Comparison of ENCODE assay signal across 14 mouse cellular contexts in genomic region chr11:100386586-100386985, GRCm38 (mm10). TPM values are rescaled to one million over a fixed set of nuclear protein-coding genes. Genes with fewer than 3 reads are reported as not detected.
DNase-seq lines count a peak whose midpoint lies in the region; ATAC-seq and TF ChIP-seq lines count a peak whose summit lies in the region.
"Had no signal": no experiment of that assay in that cellular context is flagged by ENCODE, and none has a peak within 500 bp of the region (broad histone marks: within the 10 kb centered on the region; RNA-seq: fewer than 3 reads in every experiment).

No protein-coding gene starts in this region.

- no peaks in the 10 kb centered on the region for H3K27me3 ChIP-seq in heart, adult 2 months (ENCODE audit: control insufficient read depth, insufficient read depth, low read length)
- no peaks in the 10 kb centered on the region for H3K27me3 ChIP-seq in embryonic facial prominence, embryonic 13.5 days
- no peaks in the 10 kb centered on the region for H3K27me3 ChIP-seq in kidney, postnatal 0 days (ENCODE audit: insufficient read depth, low read length)
- H3K27me3 ChIP-seq: forebrain, embryonic 13.5 days; neural tube, embryonic 13.5 days had no signal

- ATAC-seq in embryonic facial prominence, embryonic 13.5 days (ENCODE audit: insufficient number of reproducible peaks, insufficient read depth, low FRiP score, low TSS enrichment, low read depth), result no peak
- ATAC-seq in kidney, postnatal 0 days (replicated peaks; ENCODE audit: low FRiP score, low read depth), result peak; percentile 75
- ATAC-seq: forebrain, embryonic 13.5 days had no signal

- H3K9ac ChIP-seq in heart, adult 2 months (ENCODE audit: low read depth, low read length), result peak overlapping the region; percentile 15
- H3K9ac ChIP-seq in embryonic facial prominence, embryonic 13.5 days, result no peak overlapping the region
- H3K9ac ChIP-seq in kidney, postnatal 0 days (ENCODE audit: low read depth, low read length), result no peak overlapping the region
- H3K9ac ChIP-seq: forebrain, embryonic 13.5 days; neural tube, embryonic 13.5 days had no signal

- no peak for TF ChIP-seq CTCF in heart, adult 2 months (IDR thresholded peaks at IDR 0.05)
- no peak for TF ChIP-seq CTCF in kidney, postnatal 0 days (IDR thresholded peaks at IDR 0.05; ENCODE audit: low read depth)

- DNase-seq in heart, adult 2 months, result peak in 1 of 2 experiments; percentile 46
- no peak for DNase-seq in heart, postnatal 25 days (ENCODE audit: low spot score)
- DNase-seq in kidney, postnatal 0 days (ENCODE audit: low spot score), result no peak
- DNase-seq in lung, postnatal 36 days, result peak; percentile 81
- no peak for DNase-seq in layer of hippocampus, adult 11-12 months (ENCODE audit: low spot score)
- DNase-seq in thymus, postnatal 25 days, result no peak
- DNase-seq in right cerebral cortex, adult 2 months (ENCODE audit: low spot score in 2 of 2), result no peak
- DNase-seq: cerebellum, adult 18-20 months had no signal

- peaks cover 49% of the 10 kb centered on the region for H3K4me1 ChIP-seq in heart, adult 2 months (ENCODE audit: control insufficient read depth, insufficient read depth, low read length)
- peaks cover 40% of the 10 kb centered on the region for H3K4me1 ChIP-seq in embryonic facial prominence, embryonic 13.5 days
- H3K4me1 ChIP-seq in kidney, postnatal 0 days (replicated peaks; ENCODE audit: insufficient read depth, low read length), result peaks cover 42% of the 10 kb centered on the region

- H3K4me2 ChIP-seq in embryonic facial prominence, embryonic 13.5 days, result peak overlapping the region; percentile 4; the same call in 1 of the 2 replicates
- no peak overlapping the region for H3K4me2 ChIP-seq in kidney, postnatal 0 days (ENCODE audit: low read length)
- H3K4me2 ChIP-seq: forebrain, embryonic 13.5 days; neural tube, embryonic 13.5 days had no signal

- peaks cover 12% of the 10 kb centered on the region for H3K79me2 ChIP-seq in heart, adult 2 months (replicated peaks; ENCODE audit: control insufficient read depth, insufficient read depth, low read length)

- no peak for TF ChIP-seq POLR2A in heart, adult 2 months (IDR thresholded peaks at IDR 0.05; ENCODE audit: insufficient read depth, low read depth, low read length)

- TF ChIP-seq EP300 in heart, adult 2 months (IDR thresholded peaks at IDR 0.05; ENCODE audit: insufficient read depth, low read depth, low read length), result no peak; the same call in 1 of the 2 replicates

- intact Hi-C loops in heart, adult 2 months (cut with DNase I), result loop anchor here (1.0 to 2.0 kb wide), 2 partner anchors 10 to 18 kb away; no protein-coding TSS in a partner anchor
- intact Hi-C loops in heart, postnatal 25 days (cut with DNase I), result no loop called here

- no peaks in the 10 kb centered on the region for H3K9me3 ChIP-seq in embryonic facial prominence, embryonic 13.5 days
- no peaks in the 10 kb centered on the region for H3K9me3 ChIP-seq in kidney, postnatal 0 days (replicated peaks; ENCODE audit: low read length)
- H3K9me3 ChIP-seq: forebrain, embryonic 13.5 days; neural tube, embryonic 13.5 days had no signal

- 27% methylated on average over 5 of the region's 5 CpGs for whole genome bisulfite sequencing in heart, adult 2 months
- 40% methylated on average over 5 of the region's 5 CpGs for WGBS in embryonic facial prominence, embryonic 13.5 days
- 40% methylated on average over 5 of the region's 5 CpGs for WGBS in kidney, postnatal 0 days

- H3K27ac ChIP-seq in heart, adult 2 months, result peak overlapping the region; percentile 98
- H3K27ac ChIP-seq in embryonic facial prominence, embryonic 13.5 days, result peak overlapping the region; percentile 81
- H3K27ac ChIP-seq in kidney, postnatal 0 days, result peak overlapping the region; percentile 84
- H3K27ac ChIP-seq: forebrain, embryonic 13.5 days; neural tube, embryonic 13.5 days had no signal

- no peak overlapping the region for H3K4me3 ChIP-seq in heart, adult 2 months
- no peak overlapping the region for H3K4me3 ChIP-seq in embryonic facial prominence, embryonic 13.5 days
- H3K4me3 ChIP-seq in kidney, postnatal 0 days (replicated peaks; ENCODE audit: low read depth, low read length), result no peak overlapping the region
- H3K4me3 ChIP-seq: forebrain, embryonic 13.5 days; megakaryocyte, embryonic 14.5 days; neural tube, embryonic 13.5 days had no signal

- peaks cover 40% of the 10 kb centered on the region for H3K36me3 ChIP-seq in heart, adult 2 months (ENCODE audit: control insufficient read depth, insufficient read depth, low read length)
- H3K36me3 ChIP-seq in embryonic facial prominence, embryonic 13.5 days, result peaks cover 42% of the 10 kb centered on the region
- H3K36me3 ChIP-seq in kidney, postnatal 0 days (ENCODE audit: insufficient read depth, low read length), result peaks cover 35% of the 10 kb centered on the region

RNA-seq across cellular contexts. Expression of gene Jup, which starts 11.0 kb away (rescaled TPM):
- total RNA-seq in heart, adult 2 months (2021), result 100 to 1,000 TPM; 234 to 237 TPM
- 317 and 318 TPM in 2 replicates for polyA plus RNA-seq in heart, adult 2 months (2012; rRNA removed)
- total RNA-seq in heart, postnatal 25 days (2021), result 100 to 1,000 TPM; 239 to 247 TPM
- 104 TPM in 2 replicates for polyA plus RNA-seq in embryonic facial prominence, embryonic 13.5 days (2015; fragmentation: Nextera tagmentation; extraction: Ambion mirVana)
- 119 and 129 TPM in 2 replicates for polyA plus RNA-seq in kidney, postnatal 0 days (2015; fragmentation: Nextera tagmentation; extraction: Ambion mirVana)

RNA-seq across cellular contexts. Expression of gene P3h4, which starts 28.1 kb away (rescaled TPM):
- total RNA-seq in heart, adult 2 months (2021), result 10 to 100 TPM; 13.4 to 16.8 TPM
- polyA plus RNA-seq in heart, adult 2 months (2012; rRNA removed), result 29.7 and 35.6 TPM in 2 replicates
- 10 to 100 TPM; 15.4 to 15.8 TPM for total RNA-seq in heart, postnatal 25 days (2021)
- polyA plus RNA-seq in embryonic facial prominence, embryonic 13.5 days (2015; fragmentation: Nextera tagmentation; extraction: Ambion mirVana), result 52.2 and 57.2 TPM in 2 replicates
- 51.4 and 54.5 TPM in 2 replicates for polyA plus RNA-seq in kidney, postnatal 0 days (2015; fragmentation: Nextera tagmentation; extraction: Ambion mirVana)

RNA-seq across cellular contexts. Expression of gene Fkbp10, which starts 28.9 kb away (rescaled TPM):
- total RNA-seq in heart, adult 2 months (2021), result 1 to 10 TPM; 7.4 to 7.5 TPM
- 24.8 and 35.6 TPM in 2 replicates for polyA plus RNA-seq in heart, adult 2 months (2012; rRNA removed)
- total RNA-seq in heart, postnatal 25 days (2021), result 10 to 100 TPM; 12.2 to 14.4 TPM
- polyA plus RNA-seq in embryonic facial prominence, embryonic 13.5 days (2015; fragmentation: Nextera tagmentation; extraction: Ambion mirVana), result 125 and 134 TPM in 2 replicates
- 108 and 122 TPM in 2 replicates for polyA plus RNA-seq in kidney, postnatal 0 days (2015; fragmentation: Nextera tagmentation; extraction: Ambion mirVana)

RNA-seq across cellular contexts. Expression of gene Hap1, which starts 30.7 kb away (rescaled TPM):
- total RNA-seq in heart, adult 2 months (2021), result 1 to 10 TPM; 1.3 to 1.5 TPM
- polyA plus RNA-seq in heart, adult 2 months (2012; rRNA removed), result 0.97 and 1.4 TPM in 2 replicates
- total RNA-seq in heart, postnatal 25 days (2021), result 1 to 10 TPM in 1 of 2 experiments, under 1 TPM in 1; 0.83 to 1.2 TPM
- 5.9 and 7.6 TPM in 2 replicates for polyA plus RNA-seq in embryonic facial prominence, embryonic 13.5 days (2015; fragmentation: Nextera tagmentation; extraction: Ambion mirVana)
- 13.8 and 15.7 TPM in 2 replicates for polyA plus RNA-seq in kidney, postnatal 0 days (2015; fragmentation: Nextera tagmentation; extraction: Ambion mirVana)

RNA-seq across cellular contexts. Expression of gene Gast, which starts 52.4 kb away (rescaled TPM):
- total RNA-seq in heart, adult 2 months (2021), result not detected
- not detected in 2 replicates for polyA plus RNA-seq in heart, adult 2 months (2012; rRNA removed)
- total RNA-seq in heart, postnatal 25 days (2021), result not detected
- 1.2 TPM in 1 of 2 replicates, not detected in the other for polyA plus RNA-seq in embryonic facial prominence, embryonic 13.5 days (2015; fragmentation: Nextera tagmentation; extraction: Ambion mirVana)
- polyA plus RNA-seq in kidney, postnatal 0 days (2015; fragmentation: Nextera tagmentation; extraction: Ambion mirVana), result not detected in 2 replicates
- total RNA-seq: heart, postnatal 10 days; left cerebral cortex, adult 18-20 months had no signal
- polyA plus RNA-seq: neural tube, embryonic 13.5 days had no signal
